In the genomic region with DNA sequence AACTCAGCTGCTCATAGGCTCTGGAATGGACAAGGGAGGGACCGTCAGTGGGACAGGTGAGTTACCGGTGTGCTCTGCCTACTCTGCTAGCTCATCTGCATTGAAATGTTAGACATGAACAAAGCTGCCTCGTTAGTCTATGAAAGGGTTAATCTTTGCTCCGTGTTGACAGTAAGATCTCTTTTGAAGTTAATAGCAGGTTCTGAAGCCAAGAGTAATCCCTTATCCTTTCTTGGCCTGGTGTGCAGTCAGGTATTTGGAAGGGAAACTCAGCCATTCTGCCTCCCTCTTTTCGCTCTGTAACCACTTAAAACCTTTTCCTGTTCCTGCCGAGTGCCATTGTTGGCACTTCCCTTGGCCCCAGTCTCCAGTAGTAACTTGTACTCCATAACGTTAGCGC, we compare ENCODE assay signal across 23 mouse cellular contexts. TPM values are rescaled to one million over a fixed set of nuclear protein-coding genes. Genes with fewer than 3 reads are reported as not detected.
DNase-seq lines count a peak whose midpoint lies in the region; ATAC-seq lines count a peak whose summit lies in the region.
"Had no signal": no experiment of that assay in that cellular context is flagged by ENCODE, and none has a peak within 500 bp of the region (broad histone marks: within the 10 kb centered on the region; RNA-seq: fewer than 3 reads in every experiment).

No protein-coding gene starts in this region.

- no peak overlapping the region for H3K4me3 ChIP-seq in kidney, embryonic 15.5 days (replicated peaks)
- H3K4me3 ChIP-seq in kidney, embryonic 14.5 days (ENCODE audit: low read length), result no peak overlapping the region
- H3K4me3 ChIP-seq in brown adipose tissue, adult 24 weeks (ENCODE audit: insufficient read depth, low read depth, low read length), result no peak overlapping the region
- H3K4me3 ChIP-seq in embryonic facial prominence, embryonic 10.5 days, result no peak overlapping the region
- H3K4me3 ChIP-seq in stomach, embryonic 14.5 days (ENCODE audit: low read depth, low read length), result no peak overlapping the region
- H3K4me3 ChIP-seq: forebrain, embryonic 12.5 days; left cerebral cortex, adult 2 months; megakaryocyte, embryonic 14.5 days; midbrain, embryonic 15.5 days; neural tube, embryonic 15.5 days had no signal

- ATAC-seq in kidney, embryonic 15.5 days (replicated peaks; ENCODE audit: low FRiP score), result no peak
- ATAC-seq in kidney, embryonic 14.5 days (ENCODE audit: low FRiP score, low TSS enrichment), result no peak
- ATAC-seq in stomach, embryonic 14.5 days (ENCODE audit: insufficient number of reproducible peaks, insufficient read depth, low FRiP score, low read depth), result no peak
- ATAC-seq in erythroblast, adult 5-6 weeks (replicated peaks; ENCODE audit: low FRiP score, poor library complexity, severe bottlenecking), result no peak
- ATAC-seq: midbrain, embryonic 15.5 days had no signal

- H3K9ac ChIP-seq in kidney, embryonic 15.5 days, result no peak overlapping the region
- H3K9ac ChIP-seq in kidney, embryonic 14.5 days (ENCODE audit: low read depth, low read length), result no peak overlapping the region
- H3K9ac ChIP-seq in stomach, embryonic 14.5 days (replicated peaks; ENCODE audit: low read depth, low read length), result no peak overlapping the region
- H3K9ac ChIP-seq: forebrain, embryonic 12.5 days; hindbrain, embryonic 14.5 days; midbrain, embryonic 15.5 days had no signal

- no peaks in the 10 kb centered on the region for H3K9me3 ChIP-seq in kidney, embryonic 15.5 days (replicated peaks)
- no peaks in the 10 kb centered on the region for H3K9me3 ChIP-seq in kidney, embryonic 14.5 days (ENCODE audit: control insufficient read depth, low read length)
- no peaks in the 10 kb centered on the region for H3K9me3 ChIP-seq in embryonic facial prominence, embryonic 10.5 days
- H3K9me3 ChIP-seq in stomach, embryonic 14.5 days (ENCODE audit: control insufficient read depth, low read depth, low read length), result no peaks in the 10 kb centered on the region
- H3K9me3 ChIP-seq: forebrain, embryonic 12.5 days; megakaryocyte, embryonic 14.5 days; midbrain, embryonic 15.5 days; neural tube, embryonic 15.5 days had no signal

- peaks cover 25% of the 10 kb centered on the region for H3K36me3 ChIP-seq in kidney, embryonic 15.5 days
- peaks cover 20% of the 10 kb centered on the region for H3K36me3 ChIP-seq in kidney, embryonic 14.5 days (ENCODE audit: control insufficient read depth, insufficient read depth, low read length)
- peaks cover 37% of the 10 kb centered on the region for H3K36me3 ChIP-seq in embryonic facial prominence, embryonic 10.5 days (replicated peaks)
- H3K36me3 ChIP-seq in stomach, embryonic 14.5 days (ENCODE audit: control insufficient read depth, insufficient read depth, low read length), result peaks cover 10% of the 10 kb centered on the region
- H3K36me3 ChIP-seq: midbrain, embryonic 15.5 days had no signal

- H3K27me3 ChIP-seq in kidney, embryonic 15.5 days, result no peaks in the 10 kb centered on the region
- no peaks in the 10 kb centered on the region for H3K27me3 ChIP-seq in kidney, embryonic 14.5 days (ENCODE audit: control insufficient read depth, insufficient read depth, low read length)
- peaks cover 12% of the 10 kb centered on the region for H3K27me3 ChIP-seq in embryonic facial prominence, embryonic 10.5 days (replicated peaks; ENCODE audit: low read depth, poor library complexity, severe bottlenecking)
- H3K27me3 ChIP-seq in stomach, embryonic 14.5 days (ENCODE audit: control insufficient read depth, insufficient read depth, low read length), result no peaks in the 10 kb centered on the region
- H3K27me3 ChIP-seq: forebrain, embryonic 12.5 days; neural tube, embryonic 15.5 days had no signal

- no peak for DNase-seq in embryonic facial prominence, embryonic 10.5 days (ENCODE audit: low spot score)
- DNase-seq in retina, postnatal 1 day, result no peak
- DNase-seq: adrenal gland, adult 2 months; cerebellum, adult 9-11 months; gastrocnemius, postnatal 14 days; heart, postnatal 36 days; left cerebral cortex, postnatal 4 days; lung, postnatal 14 days; right cerebral cortex, postnatal 25 days; thymus, postnatal 14 days had no signal

- peaks cover 7% of the 10 kb centered on the region for H3K4me1 ChIP-seq in kidney, embryonic 15.5 days
- peaks cover 9% of the 10 kb centered on the region; the same call in 1 of the 2 replicates for H3K4me1 ChIP-seq in kidney, embryonic 14.5 days (ENCODE audit: control insufficient read depth, insufficient read depth, low read length)
- H3K4me1 ChIP-seq in brown adipose tissue, adult 24 weeks (ENCODE audit: control insufficient read depth, insufficient read depth, insufficient read length, low read length), result peaks cover 9% of the 10 kb centered on the region; the same call in 1 of the 2 replicates
- peaks cover 34% of the 10 kb centered on the region for H3K4me1 ChIP-seq in embryonic facial prominence, embryonic 10.5 days
- H3K4me1 ChIP-seq in stomach, embryonic 14.5 days (ENCODE audit: control insufficient read depth, insufficient read depth, low read length), result no peaks in the 10 kb centered on the region

- WGBS in kidney, embryonic 15.5 days, result 76% methylated on average over 8 of the region's 8 CpGs
- WGBS in kidney, embryonic 14.5 days, result 70% methylated on average over 8 of the region's 8 CpGs
- WGBS in embryonic facial prominence, embryonic 10.5 days, result 60% methylated on average over 8 of the region's 8 CpGs
- WGBS in stomach, embryonic 14.5 days, result 56% methylated on average over 8 of the region's 8 CpGs

- no peak overlapping the region for H3K4me2 ChIP-seq in kidney, embryonic 15.5 days
- no peak overlapping the region for H3K4me2 ChIP-seq in kidney, embryonic 14.5 days (replicated peaks; ENCODE audit: low read depth, low read length)
- H3K4me2 ChIP-seq in stomach, embryonic 14.5 days (replicated peaks; ENCODE audit: low read depth, low read length), result no peak overlapping the region
- H3K4me2 ChIP-seq: forebrain, embryonic 12.5 days; heart, embryonic 11.5 days; hindbrain, embryonic 14.5 days; midbrain, embryonic 15.5 days; neural tube, embryonic 15.5 days had no signal

- peak overlapping the region; percentile 63 for H3K27ac ChIP-seq in kidney, embryonic 15.5 days
- H3K27ac ChIP-seq in kidney, embryonic 14.5 days (ENCODE audit: low read depth, low read length), result no peak overlapping the region
- H3K27ac ChIP-seq in brown adipose tissue, adult 24 weeks (replicated peaks; ENCODE audit: low read depth, low read length), result peak overlapping the region; percentile 41; the same call in 1 of the 2 replicates
- peak overlapping the region; percentile 48; the same call in 1 of the 2 replicates for H3K27ac ChIP-seq in embryonic facial prominence, embryonic 10.5 days (replicated peaks)
- H3K27ac ChIP-seq in stomach, embryonic 14.5 days (ENCODE audit: low read length), result peak overlapping the region; percentile 58; the same call in 1 of the 2 replicates
- H3K27ac ChIP-seq: forebrain, embryonic 12.5 days; hindbrain, embryonic 14.5 days; kidney, postnatal 0 days; left cerebral cortex, adult 2 months; midbrain, embryonic 15.5 days; neural tube, embryonic 15.5 days had no signal

RNA-seq across cellular contexts. Expression of gene Tango6, which starts 38.1 kb away (rescaled TPM):
- 11.6 and 12.3 TPM in 2 replicates for polyA plus RNA-seq in kidney, embryonic 15.5 days (2015; fragmentation: Nextera tagmentation; extraction: Ambion mirVana)
- polyA plus RNA-seq in kidney, embryonic 14.5 days (2014; fragmentation: Nextera tagmentation; extraction: Ambion mirVana), result 8.5 and 14.5 TPM in 2 replicates
- polyA plus RNA-seq in brown adipose tissue, adult 24 weeks (2012; ENCODE audit: insufficient read depth, insufficient read length, missing spikeins), result 1.9 and 2.5 TPM in 2 replicates
- polyA plus RNA-seq in embryonic facial prominence, embryonic 10.5 days (2016; fragmentation: Nextera tagmentation; extraction: Ambion mirVana), result 16.3 and 16.8 TPM in 2 replicates
- 9.9 and 10.1 TPM in 2 replicates for polyA plus RNA-seq in stomach, embryonic 14.5 days (2014; fragmentation: Nextera tagmentation; extraction: Ambion mirVana)
- 0.84 and 3.5 TPM in 2 replicates for total RNA-seq in erythroblast, adult 5-6 weeks (2015; ENCODE audit: low replicate concordance)
- 0.42 and 2.0 TPM in 2 replicates for total RNA-seq in erythroblast, adult 5-6 weeks (2017; ENCODE audit: low replicate concordance)
